Mouse (Mus musculus) erythroblast, embryonic 14.5 days (primary cell): Measurements from ENCODE around the gene Kcnk4.

Experiments used
- GATA1 ChIP-seq: IDR thresholded peaks from 2 replicates; pipeline ENCODE4 v1.6.1; 2012; ENCODE audit warnings: low read length, inconsistent platforms, mixed read lengths
- TAL1 ChIP-seq: IDR thresholded peaks from 3 replicates; pipeline ENCODE4 v1.6.1; 2012; ENCODE audit warnings: low read length, inconsistent platforms, mixed read lengths

DNA sequence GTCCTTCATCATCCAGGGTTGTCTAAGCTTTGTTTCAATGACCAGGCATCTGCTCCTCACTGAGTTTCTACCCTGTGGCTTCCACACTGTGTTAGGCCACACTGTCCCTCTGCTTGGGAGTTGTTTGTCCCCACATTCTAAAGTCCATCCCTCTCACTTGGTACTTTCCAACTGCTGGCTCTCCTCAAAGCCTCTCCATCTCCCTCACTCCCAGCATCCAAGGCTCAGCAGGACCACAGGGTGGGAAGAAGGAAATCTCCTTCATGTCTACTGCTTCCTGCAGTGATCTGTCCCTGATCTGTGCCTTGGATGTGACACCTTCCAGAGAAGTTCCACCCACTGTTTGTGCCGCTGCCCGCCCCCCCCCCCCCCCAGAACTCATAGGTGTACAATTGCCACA is 3.3 kb downstream of the Kcnk4 start:
- TF ChIP-seq GATA1 (no peak), TAL1 (no peak)
